Mouse (Mus musculus) G1E (cell line): Measurements from ENCODE around the gene Ablim1.

Source experiments
- CTCF ChIP-seq: IDR thresholded peaks from 2 replicates; pipeline ENCODE4 v1.5.1; 2012; ENCODE audit warnings: low read depth, low read length, inconsistent platforms, mixed read lengths
- GATA1 ChIP-seq: IDR thresholded peaks from 2 replicates; pipeline ENCODE4 v1.6.1; 2012; ENCODE audit warnings: borderline replicate concordance, low read length, inconsistent platforms, mixed read lengths
- GATA2 ChIP-seq: IDR thresholded peaks from 2 replicates; pipeline ENCODE4 v1.6.1; 2012; ENCODE audit warnings: low read depth, low read length, inconsistent platforms, borderline replicate concordance
- POLR2AphosphoS5 ChIP-seq: IDR thresholded peaks from 2 replicates; pipeline ENCODE4 v1.6.1; 2012; ENCODE audit warnings: low read depth, low read length, inconsistent platforms; ENCODE audit not compliant: insufficient replicate concordance
- TAL1 ChIP-seq: conservative IDR thresholded peaks from 2 replicates; pipeline ENCODE4 v1.6.1; 2012; ENCODE audit warnings: low read depth, low read length, inconsistent platforms, mixed read lengths

DNA sequence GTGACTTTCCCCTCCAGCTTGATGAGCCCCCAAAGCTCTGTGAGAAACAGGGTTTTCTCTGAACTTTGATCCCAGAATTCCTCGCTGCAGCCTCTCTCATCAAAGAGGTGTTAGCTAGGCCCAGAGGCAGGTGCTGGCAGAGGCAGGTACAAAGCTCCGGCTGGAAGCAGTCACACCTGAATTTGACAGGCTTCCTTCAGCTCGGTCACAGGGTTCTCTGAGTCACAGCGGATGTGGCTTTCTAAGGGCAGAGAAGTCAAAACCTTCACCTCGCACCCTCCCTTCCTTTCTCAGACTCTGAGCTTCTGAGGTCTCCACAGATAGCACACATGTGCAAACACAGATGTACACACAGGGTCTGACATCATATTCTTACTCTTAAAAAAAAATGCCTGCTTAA is 182.4 kb downstream of the Ablim1 start:
- TF ChIP-seq CTCF (no peak), GATA2 (no peak), GATA1 (no peak), TAL1 (no peak), POLR2AphosphoS5 (no peak)
